Mouse (Mus musculus) MEL (cell line): ENCODE data around the gene Rftn1.
A peak's percentile ranks its signal among the peaks of the same experiment; 100 is the strongest.

ENCODE experiments used
- CTCF ChIP-seq, 3 experiments: IDR thresholded peaks in 2 of 3; conservative IDR thresholded peaks in 1 of 3; 2 replicates each; pipeline ENCODE4 v1.5.1; 2011 to 2012; ENCODE audit warnings: low read length in 3 of 3, low read depth in 2 of 3, mild to moderate bottlenecking in 2 of 3, improper control_type of control experiment in 1 of 3, inconsistent platforms in 1 of 3, mixed read lengths in 1 of 3, moderate library complexity in 1 of 3; ENCODE audit not compliant: control insufficient read depth in 1 of 3, insufficient read depth in 1 of 3, poor library complexity in 1 of 3, severe bottlenecking in 1 of 3
- ETS1 ChIP-seq: IDR thresholded peaks from 2 replicates; pipeline ENCODE4 v1.6.1; 2012; ENCODE audit warnings: low read depth, mild to moderate bottlenecking, inconsistent platforms, low read length, improper control_type of control experiment, moderate library complexity
- MAX ChIP-seq: IDR thresholded peaks from 2 replicates; pipeline ENCODE4 v1.6.1; 2011; ENCODE audit warnings: low read length, improper control_type of control experiment
- MAZ ChIP-seq: IDR thresholded peaks from 2 replicates; pipeline ENCODE4 v1.6.1; 2012; ENCODE audit warnings: low read depth, mild to moderate bottlenecking, inconsistent platforms, low read length, improper control_type of control experiment
- NRF1 ChIP-seq: IDR thresholded peaks from 2 replicates; pipeline ENCODE4 v1.6.1; 2014; ENCODE audit warnings: low read depth, mild to moderate bottlenecking, inconsistent platforms, low read length, improper control_type of control experiment, moderate library complexity; ENCODE audit not compliant: poor library complexity, insufficient read depth, severe bottlenecking
- POLR2A ChIP-seq, 2 experiments: IDR thresholded peaks; 2 replicates each; pipeline ENCODE4 v1.6.1; 2011 to 2012; ENCODE audit warnings: low read length in 2 of 2, mild to moderate bottlenecking in 2 of 2, control low read depth in 1 of 2, improper control_type of control experiment in 1 of 2, low read depth in 1 of 2, moderate library complexity in 1 of 2; ENCODE audit not compliant: control insufficient read depth in 1 of 2, insufficient read depth in 1 of 2, poor library complexity in 1 of 2
- SMC3 ChIP-seq: IDR thresholded peaks from 2 replicates; pipeline ENCODE4 v1.6.1; 2011; ENCODE audit warnings: low read depth, low read length, improper control_type of control experiment
- TAL1 ChIP-seq: IDR thresholded peaks from 2 replicates; pipeline ENCODE4 v1.6.1; 2012; ENCODE audit warnings: mild to moderate bottlenecking, inconsistent platforms, low read length, moderate library complexity, mixed read lengths

DNA sequence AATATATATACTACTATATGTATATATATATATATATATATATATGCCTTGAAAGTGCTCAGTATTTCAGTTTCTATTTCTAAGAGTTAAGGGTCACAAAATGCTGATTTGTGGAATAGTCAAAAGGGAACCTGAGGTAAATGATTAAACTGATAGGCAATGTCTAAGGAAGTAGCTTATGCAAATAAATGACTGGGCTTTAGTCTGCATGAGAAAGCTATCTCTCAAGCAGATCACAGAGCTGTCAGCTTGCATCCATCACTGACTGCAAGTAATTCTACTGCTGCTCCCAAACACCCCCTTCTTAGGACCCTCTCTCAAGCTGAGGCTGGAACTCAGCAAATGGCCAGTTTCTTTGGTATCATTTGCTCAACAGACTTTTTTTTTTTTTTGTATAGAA, 219.4 kb downstream of the Rftn1 start:
- TF ChIP-seq SMC3 (no peak), ETS1 (peak; percentile 70), TAL1 (no peak), CTCF (IDR thresholded peaks at IDR 0.05 in 2 of 3, conservative IDR thresholded peaks at IDR 0.05 in 1 of 3; ENCODE audit: control insufficient read depth in 1 of 3, insufficient read depth in 1 of 3, low read depth in 2 of 3, low read length in 3 of 3, poor library complexity in 1 of 3, severe bottlenecking in 1 of 3) (no peak), MAX (no peak), MAZ (no peak), NRF1 (no peak), POLR2A (IDR thresholded peaks at IDR 0.05; ENCODE audit: control insufficient read depth in 1 of 2, insufficient read depth in 1 of 2, low read depth in 1 of 2, low read length in 2 of 2, poor library complexity in 1 of 2) (no peak)
